Comparison of ENCODE assay signal across 13 mouse cellular contexts in the genomic region with DNA sequence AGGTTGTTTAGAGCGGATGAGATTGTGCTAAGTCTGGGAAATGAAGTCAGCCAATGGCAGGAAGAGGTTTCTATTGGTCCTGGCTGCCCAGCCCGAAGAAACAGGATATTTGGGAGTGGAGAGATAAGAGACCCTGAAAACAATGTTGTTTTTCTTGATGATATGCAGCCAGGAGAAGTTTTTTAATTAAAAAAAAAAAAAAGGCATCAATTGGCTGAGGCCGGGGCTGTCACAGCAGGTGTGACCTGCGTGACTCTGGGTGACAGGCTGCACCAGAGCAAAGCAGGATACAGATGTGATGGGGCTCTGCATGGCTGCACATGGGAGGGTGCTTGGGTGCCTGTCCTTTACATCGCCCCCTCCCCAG.
DNase-seq lines count a peak whose midpoint lies in the region; ATAC-seq and TF ChIP-seq lines count a peak whose summit lies in the region.
"Had no signal": no experiment of that assay in that cellular context is flagged by ENCODE, and none has a peak within 500 bp of the region (broad histone marks: within the 10 kb centered on the region; RNA-seq: fewer than 3 reads in every experiment).

No protein-coding gene starts in this region.

- H3K27me3 ChIP-seq in liver, adult 2 months (ENCODE audit: control insufficient read depth, insufficient read depth, low read length), result no peaks in the 10 kb centered on the region
- no peaks in the 10 kb centered on the region for H3K27me3 ChIP-seq in heart, embryonic 14.5 days (ENCODE audit: control insufficient read depth, insufficient read depth, low read length)
- no peaks in the 10 kb centered on the region for H3K27me3 ChIP-seq in stomach, embryonic 16.5 days (ENCODE audit: control insufficient read depth, insufficient read depth, low read length)
- H3K27me3 ChIP-seq in midbrain, embryonic 14.5 days (ENCODE audit: control insufficient read depth, insufficient read depth, low read length), result no peaks in the 10 kb centered on the region
- H3K27me3 ChIP-seq: neural tube, embryonic 12.5 days had no signal

- no peaks in the 10 kb centered on the region for H3K36me3 ChIP-seq in liver, adult 2 months (ENCODE audit: control insufficient read depth, insufficient read depth, low read length)
- H3K36me3 ChIP-seq in heart, embryonic 14.5 days (ENCODE audit: control insufficient read depth, insufficient read depth, low read length), result no peaks in the 10 kb centered on the region
- H3K36me3 ChIP-seq in stomach, embryonic 16.5 days (ENCODE audit: control insufficient read depth, insufficient read depth, low read length), result no peaks in the 10 kb centered on the region
- no peaks in the 10 kb centered on the region for H3K36me3 ChIP-seq in midbrain, embryonic 14.5 days (ENCODE audit: control insufficient read depth, insufficient read depth, low read length)
- H3K36me3 ChIP-seq: neural tube, embryonic 12.5 days had no signal

- H3K4me3 ChIP-seq in liver, adult 2 months (ENCODE audit: insufficient read depth, low read depth, low read length), result no peak overlapping the region
- peak overlapping the region in 1 of 2 experiments; percentile 43; a peak in 1 of 4 replicates for H3K4me3 ChIP-seq in heart, embryonic 14.5 days (ENCODE audit: control insufficient read depth in 1 of 2, insufficient read depth in 1 of 2, low read depth in 1 of 2, low read length in 2 of 2)
- H3K4me3 ChIP-seq in stomach, embryonic 16.5 days (replicated peaks; ENCODE audit: low read length), result no peak overlapping the region
- no peak overlapping the region for H3K4me3 ChIP-seq in midbrain, embryonic 14.5 days (replicated peaks; ENCODE audit: low read depth, low read length)
- H3K4me3 ChIP-seq: neural tube, embryonic 12.5 days had no signal

- H3K9me3 ChIP-seq in heart, embryonic 14.5 days (ENCODE audit: control insufficient read depth, low read length), result no peaks in the 10 kb centered on the region
- no peaks in the 10 kb centered on the region for H3K9me3 ChIP-seq in stomach, embryonic 16.5 days (replicated peaks; ENCODE audit: control insufficient read depth, low read length)
- H3K9me3 ChIP-seq in midbrain, embryonic 14.5 days (ENCODE audit: control insufficient read depth, low read length), result no peaks in the 10 kb centered on the region
- H3K9me3 ChIP-seq: neural tube, embryonic 12.5 days had no signal

- H3K79me2 ChIP-seq in liver, adult 2 months (ENCODE audit: control insufficient read depth, insufficient read depth, low read length), result 0 out of 2 replicates have a peak, but pooled peaks cover 4% of the 10 kb centered on the region

- no peak for TF ChIP-seq POLR2A in liver, adult 2 months (IDR thresholded peaks at IDR 0.05; ENCODE audit: extremely low read depth, insufficient read depth, low read length)

- DNase-seq in liver, adult 2 months (ENCODE audit: extremely low read depth, low read depth, low spot score), result no peak
- no peak for DNase-seq in liver
- DNase-seq in kidney, postnatal 36 days, result peak; percentile 50 to 70
- DNase-seq in yolk sac, embryonic 10.5 days (ENCODE audit: low spot score), result no peak
- DNase-seq in ovary, postnatal 36 days (ENCODE audit: low spot score), result no peak
- DNase-seq in midbrain, embryonic 14.5 days, result no peak
- DNase-seq: cerebellum, adult 2 months; layer of hippocampus, adult 9-11 months; right cerebral cortex, postnatal 25 days; thymus, adult 18-20 months had no signal

- H3K9ac ChIP-seq in liver, adult 2 months (ENCODE audit: low read depth, low read length), result no peak overlapping the region
- H3K9ac ChIP-seq in heart, embryonic 14.5 days (ENCODE audit: low read length), result no peak overlapping the region; the same call in 1 of the 2 replicates
- no peak overlapping the region for H3K9ac ChIP-seq in stomach, embryonic 16.5 days (ENCODE audit: low read length)
- no peak overlapping the region for H3K9ac ChIP-seq in midbrain, embryonic 14.5 days (replicated peaks; ENCODE audit: low read length)
- H3K9ac ChIP-seq: neural tube, embryonic 12.5 days had no signal

- WGBS in liver, adult 2 months, result 66% methylated on average over 5 of the region's 5 CpGs
- 64% methylated on average over 5 of the region's 5 CpGs for WGBS in heart, embryonic 14.5 days
- 64% methylated on average over 5 of the region's 5 CpGs for WGBS in stomach, embryonic 16.5 days
- WGBS in midbrain, embryonic 14.5 days, result 79% methylated on average over 5 of the region's 5 CpGs

- peak overlapping the region; percentile 60 for H3K27ac ChIP-seq in liver, adult 2 months (replicated peaks; ENCODE audit: insufficient read depth, low read depth, low read length)
- peak overlapping the region in 1 of 2 experiments; percentile 77; a peak in 1 of 4 replicates for H3K27ac ChIP-seq in heart, embryonic 14.5 days (replicated peaks in 1 of 2; ENCODE audit: control insufficient read depth in 1 of 2, insufficient read depth in 1 of 2, low read depth in 2 of 2, low read length in 2 of 2)
- H3K27ac ChIP-seq in stomach, embryonic 16.5 days (ENCODE audit: low read length), result no peak overlapping the region
- H3K27ac ChIP-seq in midbrain, embryonic 14.5 days (replicated peaks; ENCODE audit: low read depth, low read length), result no peak overlapping the region
- H3K27ac ChIP-seq: neural tube, embryonic 12.5 days had no signal

- peaks cover 2% of the 10 kb centered on the region; the same call in 1 of the 2 replicates for H3K4me1 ChIP-seq in liver, adult 2 months (ENCODE audit: control insufficient read depth, insufficient read depth, low read length)
- peaks cover 2 to 3% of the 10 kb centered on the region in 2 experiments; a peak in 2 of 4 replicates for H3K4me1 ChIP-seq in heart, embryonic 14.5 days (ENCODE audit: control insufficient read depth in 2 of 2, insufficient read depth in 2 of 2, low read length in 2 of 2)
- H3K4me1 ChIP-seq in stomach, embryonic 16.5 days (ENCODE audit: control insufficient read depth, insufficient read depth, low read length), result no peaks in the 10 kb centered on the region
- H3K4me1 ChIP-seq in midbrain, embryonic 14.5 days (ENCODE audit: control insufficient read depth, insufficient read depth, low read length), result no peaks in the 10 kb centered on the region
- H3K4me1 ChIP-seq: neural tube, embryonic 12.5 days had no signal

- H3K4me2 ChIP-seq in heart, embryonic 14.5 days (ENCODE audit: low read length), result no peak overlapping the region
- H3K4me2 ChIP-seq in stomach, embryonic 16.5 days (ENCODE audit: low read depth, low read length), result no peak overlapping the region
- no peak overlapping the region for H3K4me2 ChIP-seq in midbrain, embryonic 14.5 days (ENCODE audit: low read length)
- H3K4me2 ChIP-seq: neural tube, embryonic 12.5 days had no signal

- peak; percentile 61; the same call in 1 of the 2 replicates for ATAC-seq in heart, embryonic 14.5 days (ENCODE audit: insufficient number of reproducible peaks, insufficient read depth, low FRiP score, low read depth)
- ATAC-seq in stomach, embryonic 16.5 days (ENCODE audit: insufficient read depth, low FRiP score), result peak; percentile 58; the same call in 1 of the 2 replicates
- ATAC-seq in midbrain, embryonic 14.5 days (ENCODE audit: low FRiP score, low TSS enrichment), result no peak

- no peak for TF ChIP-seq CTCF in liver, adult 2 months (IDR thresholded peaks at IDR 0.05; ENCODE audit: low read depth, low read length)

Comparison
In these comparisons a context has a peak if more than half of its experiments do, and no peak if none do; other contexts are left out.
1. DNase-seq: peak in kidney, postnatal 36 days (2 of 2); none in liver, adult 2 months (single experiment), liver (single experiment), yolk sac, embryonic 10.5 days (single experiment), ovary, postnatal 36 days (single experiment) and midbrain, embryonic 14.5 days (single experiment).